Mouse (Mus musculus) CD4-positive naive resting alpha-beta T cell, adult 57 days (primary cell): ENCODE data around the gene Homer2. TPM values are rescaled to one million over a fixed set of nuclear protein-coding genes. Genes with fewer than 3 reads are reported as not detected.

Experiments used
- total RNA-seq: library from RNA; stranded (reverse); gene quantifications from one replicate; pipeline ENCODE4 v1.2.4, GENCODE M21; 2023

Homer2 gene
- total RNA-seq: not detected

DNA sequence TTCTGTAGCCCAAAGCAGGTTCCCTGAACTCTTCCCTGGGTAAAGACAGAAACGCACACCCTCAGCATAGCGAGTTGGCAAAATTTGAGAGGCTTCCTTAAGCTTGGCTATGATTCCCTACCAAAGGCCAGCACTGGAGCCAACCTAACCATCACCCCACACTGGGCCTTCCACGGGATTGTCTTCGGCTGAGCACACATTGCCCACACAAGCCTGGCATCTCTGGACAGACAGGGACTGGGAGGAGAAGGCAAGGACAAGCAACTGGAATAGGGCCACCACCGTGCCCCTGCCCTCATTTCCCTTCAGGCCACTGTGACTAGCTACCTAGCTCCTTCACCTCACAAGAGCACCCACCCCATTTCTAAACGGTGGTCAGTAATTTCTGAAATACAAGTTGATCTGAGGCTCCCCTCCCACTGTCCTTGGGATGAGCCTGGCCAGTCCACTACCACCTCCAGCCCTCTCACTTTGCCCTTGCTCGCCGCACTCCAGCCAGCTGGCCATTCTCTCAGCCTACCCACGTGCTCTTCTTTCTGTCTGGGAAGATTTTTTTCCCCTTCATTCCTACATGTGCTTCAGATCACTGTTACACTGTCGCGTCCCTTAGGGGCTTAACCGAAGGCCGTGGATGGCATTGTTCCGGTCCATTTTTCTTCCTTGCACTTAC lies at the start of gene Homer2:
Gene Homer2, minus strand, starts transcription at position 57 of the 670 bp plus-strand sequence.

DNA sequence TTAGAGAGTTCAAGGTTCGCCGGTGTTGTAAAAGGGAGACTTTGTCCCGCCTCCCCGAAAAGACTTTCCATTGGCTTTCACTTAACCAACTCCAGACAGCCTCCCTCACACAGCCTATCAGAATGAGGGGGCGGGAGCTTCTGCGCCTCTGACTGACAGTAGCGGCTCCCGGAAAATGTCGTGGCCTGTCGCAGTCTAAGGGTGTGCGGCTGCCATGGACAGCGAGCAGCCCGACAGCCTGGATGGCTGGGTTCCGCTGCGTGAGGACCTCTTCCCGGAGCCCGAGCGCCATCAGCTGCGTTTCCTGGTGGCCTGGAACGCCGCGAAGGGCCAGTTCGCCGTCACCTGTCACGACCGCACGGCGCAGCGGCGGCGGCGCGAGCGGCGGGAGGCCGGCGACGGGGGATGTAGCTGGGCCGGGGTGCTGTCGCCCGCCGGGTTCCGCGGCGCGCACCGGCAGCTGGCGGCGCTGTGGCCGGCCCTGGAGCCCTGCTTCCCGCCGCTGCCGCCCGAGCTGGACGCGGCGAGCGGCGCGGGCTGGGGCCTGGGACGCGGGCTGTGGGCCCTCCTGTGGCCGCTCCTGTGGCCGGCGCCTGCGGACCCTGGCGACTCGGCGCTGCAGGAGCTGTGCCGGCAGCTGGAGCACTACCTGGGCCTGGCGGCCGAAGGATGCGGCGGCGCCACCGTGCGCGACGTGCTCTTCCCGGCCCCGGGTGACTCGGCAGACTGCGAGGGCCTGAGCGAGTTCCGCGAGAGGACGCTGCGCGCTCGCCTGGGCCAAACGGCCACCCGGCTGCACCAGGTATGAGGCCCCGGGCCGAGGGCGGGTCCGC lies 136.0 kb downstream of the Homer2 start, which contains the start of gene Whamm:
Gene Whamm, plus strand, starts transcription at position 159 of the 833 bp plus-strand sequence.

DNA sequence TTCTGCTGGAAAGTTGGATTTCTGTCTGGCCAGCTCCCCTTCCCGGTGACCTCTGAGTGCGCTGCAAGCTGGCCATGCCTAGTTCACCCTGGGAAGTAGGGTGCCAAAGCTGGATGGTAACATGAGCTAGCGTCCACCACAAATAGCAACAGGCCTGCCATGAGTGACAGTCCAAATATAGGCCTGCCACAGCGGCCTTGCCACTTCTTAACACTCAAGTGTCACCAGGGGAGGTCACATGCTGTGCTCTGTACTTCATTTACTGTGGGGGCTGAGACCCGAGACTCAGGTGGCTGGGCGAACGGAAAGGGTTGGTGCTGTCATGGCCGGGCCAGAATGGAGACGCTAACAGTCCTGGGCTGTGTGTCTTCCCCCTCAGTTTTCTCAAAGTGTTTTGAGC lies 140.4 kb downstream of the Homer2 start, which contains the start of gene Fsd2:
Gene Fsd2, minus strand, starts transcription at position 53 of the 400 bp plus-strand sequence.

Other genes with a start within 250 kb of the Homer2 start
- gene Ap3b2, start 213.6 kb downstream of the Homer2 start, total RNA-seq: not detected
- gene BC048679, start 209.2 kb downstream of the Homer2 start, total RNA-seq: not detected
- gene Fsd2, start 140.6 kb downstream of the Homer2 start, total RNA-seq: 1.2 TPM
- gene Whamm, start 136.3 kb downstream of the Homer2 start, total RNA-seq: 33.9 TPM
- gene Ramac, start 55.4 kb upstream of the Homer2 start, total RNA-seq: 55.2 TPM
- gene 3110040N11Rik, start 82.0 kb upstream of the Homer2 start, total RNA-seq: 29.5 TPM
- gene Btbd1, start 121.9 kb upstream of the Homer2 start, total RNA-seq: 52.8 TPM
- gene Gm10160, start 148.3 kb upstream of the Homer2 start, total RNA-seq: not detected
- gene Tm6sf1, start 151.5 kb upstream of the Homer2 start, total RNA-seq: 20.6 TPM
- 21.9 TPM for gene Hdgfl3, start 226.9 kb upstream of the Homer2 start, total RNA-seq